Mouse (Mus musculus) lung, embryonic 14.5 days (tissue): Measurements from ENCODE around the gene H2afb1. TPM values are rescaled to one million over a fixed set of nuclear protein-coding genes. Genes with fewer than 3 reads are reported as not detected.
"Not testable (repeated sequence)": the region's sequence is repeated elsewhere in the genome, so short reads cannot be mapped to it uniquely, and the experiment has no call there.

Experiments
- ATAC-seq: fragments of 200-750 bp; cut with Nextera tagmentation; 2 replicates; pipeline ENCODE4 v1.8.0; 2017; ENCODE audit warnings: mild to moderate bottlenecking, moderate TSS enrichment, moderate library complexity; ENCODE audit not compliant: insufficient read depth
- DNase-seq: peaks from one replicate; pipeline ENCODE4 v3.0.0-alpha.2; 2015
- H3K27ac ChIP-seq: fragments of 300-500 bp; sonication (generic); 2 replicates; pipeline ENCODE4 v1.5.1; 2014; ENCODE audit warnings: low read depth, mild to moderate bottlenecking, moderate library complexity
- H3K27me3 ChIP-seq: fragments of 300-500 bp; sonication (generic); 2 replicates; pipeline ENCODE4 v1.6.1; 2014; ENCODE audit warnings: low read length, control low read depth; ENCODE audit not compliant: insufficient read depth
- H3K36me3 ChIP-seq: fragments of 300-500 bp; sonication (generic); 2 replicates; pipeline ENCODE4 v1.6.1; 2014; ENCODE audit warnings: control low read depth; ENCODE audit not compliant: insufficient read depth
- H3K4me1 ChIP-seq: fragments of 300-500 bp; sonication (generic); 2 replicates; pipeline ENCODE4 v1.6.1; 2014; ENCODE audit warnings: antibody characterized with exemption, control low read depth; ENCODE audit not compliant: insufficient read depth
- H3K4me2 ChIP-seq: fragments of 300-500 bp; sonication (generic); 2 replicates; pipeline ENCODE4 v1.6.1; 2014; ENCODE audit warnings: mild to moderate bottlenecking
- H3K4me3 ChIP-seq: fragments of 300-500 bp; sonication (generic); 2 replicates; pipeline ENCODE4 v1.5.1; 2014; ENCODE audit warnings: low read depth, low read length
- H3K9ac ChIP-seq: fragments of 300-500 bp; sonication (generic); 2 replicates; pipeline ENCODE4 v1.6.1; 2014
- H3K9me3 ChIP-seq: fragments of 300-500 bp; sonication (generic); 2 replicates; pipeline ENCODE4 v1.6.1; 2016; ENCODE audit warnings: low read depth, low read length, control low read depth
- CTCF ChIP-seq: IDR thresholded peaks from 2 replicates; pipeline ENCODE4 v1.5.1; 2016; ENCODE audit warnings: antibody characterized with exemption, low read depth
- WGBS: fragments of 180-500 bp; shearing (Covaris S2); extraction: QIAGEN DNeasy Blood & Tissue Kit; methylation state at CpG from one replicate; pipeline ENCODE4 v1.1.7; 2014; 5-methylcytosine and 5-hydroxymethylcytosine counted together
- polyA plus RNA-seq: library from polyadenylated mRNA; unstranded; fragments of >200 nt; fragmentation: Nextera tagmentation; extraction: Ambion mirVana; gene quantifications from 2 replicates; pipeline ENCODE4 v1.2.1, GENCODE M21; 2014

H2afb1 gene
- not detected in 2 replicates for polyA plus RNA-seq

GRCm38 (mm10) chrX:117014457-117014856 lies at the start of gene H2afb1:
TSS of gene H2afb1 (plus strand) at chrX:117014757.
- not testable (repeated sequence) for H3K36me3 ChIP-seq, H3K9me3 ChIP-seq

GRCm38 (mm10) chrX:117036085-117036484 lies 21.5 kb downstream of the H2afb1 start:
- ATAC-seq (no peak), DNase-seq (no peak)

More at GRCm38 (mm10) chrX:117014457-117014856, at the start of gene H2afb1:
- H3K27ac ChIP-seq, ATAC-seq, H3K4me1 ChIP-seq, H3K9ac ChIP-seq, DNase-seq, H3K27me3 ChIP-seq, H3K4me2 ChIP-seq, H3K4me3 ChIP-seq: not testable (repeated sequence)
- WGBS, result 92% methylated on average over 7 of the region's 8 CpGs

More at GRCm38 (mm10) chrX:117036085-117036484, 21.5 kb downstream of the H2afb1 start:
- H3K4me3 ChIP-seq, result no peak overlapping the region
- no peaks in the 10 kb centered on the region for H3K27me3 ChIP-seq
- H3K27ac ChIP-seq, result no peak overlapping the region
- WGBS, result 60% methylated on average over 2 of the region's 2 CpGs
- no peaks in the 10 kb centered on the region for H3K9me3 ChIP-seq
- H3K4me1 ChIP-seq, result no peaks in the 10 kb centered on the region
- H3K4me2 ChIP-seq, result no peak overlapping the region
- H3K36me3 ChIP-seq, result no peaks in the 10 kb centered on the region
- TF ChIP-seq CTCF, result no peak
- H3K9ac ChIP-seq, result no peak overlapping the region
